Mouse (Mus musculus): ENCODE results near the gene Snx21.

- no peak for TF ChIP-seq CTCF (IDR thresholded peaks at IDR 0.05; ENCODE audit: extremely low read depth, insufficient read length, insufficient replicate concordance, low read depth, low read length)
- TF ChIP-seq POLR2A (IDR thresholded peaks at IDR 0.05; ENCODE audit: low read depth, low read length): no peak
These were observed 7.7 kb upstream of the Snx21 start for GRCm38 (mm10) chr2:164778015-164778287.
